Mouse (Mus musculus): Measurements from ENCODE around the gene Chfr. TPM values are rescaled to one million over a fixed set of nuclear protein-coding genes. Genes with fewer than 3 reads are reported as not detected.

Gene Chfr
- 43.4 and 44.0 TPM in 2 replicates for polyA plus RNA-seq (2012)

DNA sequence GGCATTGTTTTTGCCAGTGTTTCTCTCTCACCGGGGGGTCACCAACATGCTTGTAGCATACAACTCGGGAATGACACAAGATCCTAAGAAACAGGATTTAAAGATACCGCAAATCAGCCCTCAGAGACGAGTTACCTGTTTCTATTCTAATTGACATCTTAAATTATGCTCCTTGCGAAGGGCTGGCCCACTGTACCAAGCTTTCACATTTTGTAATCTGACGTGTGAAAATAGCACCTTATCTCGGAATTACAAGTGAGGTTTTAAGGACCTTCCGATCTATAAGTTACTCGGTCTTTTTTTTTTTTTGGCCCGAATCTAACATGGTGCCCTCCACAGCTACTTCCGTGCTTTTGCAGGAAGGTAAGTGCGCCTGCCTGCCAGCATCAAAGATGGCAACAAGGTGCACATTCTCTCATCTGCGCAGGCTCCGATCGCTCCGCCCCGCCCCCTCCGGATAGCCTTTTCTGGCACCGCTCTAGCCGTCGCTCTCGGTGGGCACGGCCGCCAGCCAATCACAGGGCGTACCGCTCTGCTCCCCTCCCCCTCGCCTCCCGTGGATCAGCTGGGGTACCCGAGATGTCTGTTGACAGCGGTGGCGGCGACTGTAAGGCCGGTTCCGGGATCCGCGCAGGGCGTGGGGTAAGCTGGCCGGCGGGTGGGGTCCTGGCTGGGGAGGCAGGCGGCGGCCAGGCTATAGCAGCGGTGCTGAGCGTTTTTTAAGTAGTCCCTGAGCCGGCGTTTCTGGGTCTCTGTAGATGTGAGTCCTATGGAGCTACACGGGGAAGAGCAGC lies at the start of gene Chfr:
TSS of gene Chfr (plus strand) at position 550 of the 794 bp plus-strand sequence.
- TF ChIP-seq GATA1 (IDR thresholded peaks at IDR 0.05; ENCODE audit: low read length) = no peak

DNA sequence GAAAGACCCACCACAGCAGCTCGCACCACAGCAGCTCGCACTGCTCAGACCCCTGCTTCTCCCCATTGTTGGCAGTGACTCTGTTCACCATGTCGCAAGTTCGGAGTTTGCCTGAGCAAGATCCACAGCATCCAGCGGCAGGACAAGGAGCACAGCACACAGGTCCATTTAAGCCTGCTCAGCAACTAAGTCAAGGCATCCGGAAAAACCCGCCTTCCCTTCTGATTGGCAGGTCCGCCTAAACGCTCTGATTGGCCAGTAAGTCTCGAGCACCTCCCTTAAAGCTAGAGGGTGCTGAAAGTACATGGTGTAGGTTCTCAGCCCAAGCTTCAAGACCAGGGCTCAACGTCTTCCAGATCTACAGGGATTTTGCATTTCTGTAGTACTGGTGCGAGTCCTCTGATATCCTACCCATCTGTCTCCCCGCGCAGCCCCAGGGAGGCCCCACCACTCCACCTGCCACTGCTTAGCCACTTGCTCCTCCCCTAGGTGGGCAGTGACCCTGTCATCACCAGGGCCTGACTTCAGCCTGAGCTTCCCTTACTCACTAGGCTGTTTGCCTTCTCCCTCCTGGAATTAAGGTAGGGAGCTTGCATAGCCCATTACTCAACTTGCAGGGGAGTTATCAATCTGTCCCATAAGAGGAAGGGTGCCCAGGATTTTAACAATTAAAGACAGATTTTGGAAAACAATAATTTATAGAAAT lies 49.3 kb upstream of the Chfr start:
- no peak for TF ChIP-seq GATA1 (IDR thresholded peaks at IDR 0.05; ENCODE audit: low read length)

DNA sequence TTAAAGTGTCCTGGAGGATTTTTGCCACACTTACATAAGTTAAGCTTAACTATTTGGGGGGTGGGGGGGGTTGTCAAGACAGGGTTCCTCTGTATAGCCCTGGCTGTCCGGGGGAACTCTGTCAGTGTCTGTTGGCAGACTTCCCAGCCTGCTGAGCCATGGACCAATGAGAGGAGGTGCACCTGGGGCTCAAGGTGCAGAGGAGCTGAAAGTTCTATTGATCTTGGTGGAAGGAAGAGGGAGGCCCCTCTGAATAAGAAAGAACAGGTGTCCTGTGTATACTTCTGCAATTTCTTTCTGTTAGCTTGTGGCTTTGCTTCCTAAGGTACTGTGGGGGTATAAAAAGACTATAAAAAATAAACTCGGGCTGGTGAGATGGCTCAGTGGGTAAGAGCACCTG lies 44.1 kb upstream of the Chfr start:
- no peak for TF ChIP-seq GATA1 (IDR thresholded peaks at IDR 0.05; ENCODE audit: low read length)

GRCm38 (mm10) chr5:110094030-110094846 lies 41.4 kb upstream of the Chfr start, which contains the start of gene Gm35315:
Gene Gm35315, minus strand, starts transcription at chr5:110094420.
- no peak for TF ChIP-seq GATA1 (IDR thresholded peaks at IDR 0.05; ENCODE audit: low read length)

- no peak for TF ChIP-seq GATA1 (IDR thresholded peaks at IDR 0.05; ENCODE audit: low read length)
Observed at GRCm38 (mm10) chr5:110094847-110095213, 40.8 kb upstream of the Chfr start.

DNA sequence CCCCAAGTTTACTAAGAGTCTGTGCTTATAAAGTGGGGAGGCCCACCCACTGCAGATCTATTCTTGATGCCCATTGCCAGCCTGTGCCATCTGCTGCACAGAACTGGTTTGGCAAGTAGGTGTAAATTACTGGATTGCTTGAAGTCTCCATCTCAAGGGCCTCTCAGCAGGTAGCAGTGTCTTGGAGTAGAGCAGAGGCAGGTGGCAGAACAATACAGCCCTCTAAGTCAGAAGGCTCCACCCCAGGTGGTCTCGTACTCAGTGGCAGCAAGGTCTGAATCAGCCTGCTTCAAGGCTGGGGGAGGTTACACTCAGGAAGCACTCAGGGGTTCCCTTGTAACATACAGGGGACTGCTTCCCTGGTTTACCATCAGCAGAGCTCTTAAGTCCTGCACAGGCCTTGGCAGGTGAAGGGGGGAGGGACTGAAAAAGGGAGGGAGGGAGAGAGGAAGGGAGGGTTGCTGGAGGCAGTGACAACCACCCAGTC lies 36.6 kb upstream of the Chfr start:
- no peak for TF ChIP-seq GATA1 (IDR thresholded peaks at IDR 0.05; ENCODE audit: low read length)

GRCm38 (mm10) chr5:110099656-110100580 lies 35.7 kb upstream of the Chfr start, which contains the start of gene Plcxd1:
Gene Plcxd1, plus strand, starts transcription at chr5:110099969.
- no peak for TF ChIP-seq GATA1 (IDR thresholded peaks at IDR 0.05; ENCODE audit: low read length)

GRCm38 (mm10) chr5:110100921-110101631 lies 34.6 kb upstream of the Chfr start:
- no peak for TF ChIP-seq GATA1 (IDR thresholded peaks at IDR 0.05; ENCODE audit: low read length)

DNA sequence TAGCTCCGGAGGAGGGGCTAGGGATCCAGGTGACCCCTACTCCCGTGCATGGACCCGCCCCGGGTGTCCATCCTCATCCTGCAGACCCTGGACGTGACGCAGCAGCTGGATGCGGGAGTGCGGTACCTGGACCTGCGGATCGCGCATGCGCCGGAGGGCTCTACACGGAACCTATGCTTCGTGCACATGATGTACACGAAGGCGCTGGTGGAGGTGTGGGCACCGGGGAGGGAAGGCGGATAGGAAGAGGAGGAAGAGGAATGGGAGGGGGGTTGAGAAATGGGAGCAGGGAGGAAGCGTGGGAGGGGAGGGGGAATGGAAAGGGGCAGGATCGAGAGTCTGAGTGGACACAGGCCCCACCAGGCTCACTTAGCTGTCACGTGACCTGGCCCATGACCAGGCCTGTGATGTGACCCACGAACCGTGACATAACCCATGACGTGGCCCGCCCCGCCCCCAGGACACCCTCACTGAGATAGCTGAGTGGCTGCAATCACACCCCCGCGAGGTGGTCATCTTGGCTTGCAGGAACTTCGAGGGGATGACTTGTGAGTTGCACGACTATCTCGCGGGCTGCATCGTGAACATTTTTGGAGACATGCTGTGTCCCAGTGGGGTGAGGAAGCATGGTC lies 33.8 kb upstream of the Chfr start:
- no peak for TF ChIP-seq GATA1 (IDR thresholded peaks at IDR 0.05; ENCODE audit: low read length)

GRCm38 (mm10) chr5:110102429-110102828 lies 33.2 kb upstream of the Chfr start:
- no peak for TF ChIP-seq GATA1 (IDR thresholded peaks at IDR 0.05; ENCODE audit: low read length)

- no peak for TF ChIP-seq GATA1 (IDR thresholded peaks at IDR 0.05; ENCODE audit: low read length)
Observed at GRCm38 (mm10) chr5:110102853-110103625, 32.6 kb upstream of the Chfr start.

GRCm38 (mm10) chr5:110103901-110104615 lies 31.6 kb upstream of the Chfr start:
- no peak for TF ChIP-seq GATA1 (IDR thresholded peaks at IDR 0.05; ENCODE audit: low read length)
